Mouse (Mus musculus) lung, postnatal 36 days (tissue): ENCODE data around the gene Aunip.

Experiments used
- DNase-seq: peaks from one replicate; pipeline ENCODE4 v3.0.0; 2022; ENCODE audit warnings: mixed read lengths

Aunip gene

DNA sequence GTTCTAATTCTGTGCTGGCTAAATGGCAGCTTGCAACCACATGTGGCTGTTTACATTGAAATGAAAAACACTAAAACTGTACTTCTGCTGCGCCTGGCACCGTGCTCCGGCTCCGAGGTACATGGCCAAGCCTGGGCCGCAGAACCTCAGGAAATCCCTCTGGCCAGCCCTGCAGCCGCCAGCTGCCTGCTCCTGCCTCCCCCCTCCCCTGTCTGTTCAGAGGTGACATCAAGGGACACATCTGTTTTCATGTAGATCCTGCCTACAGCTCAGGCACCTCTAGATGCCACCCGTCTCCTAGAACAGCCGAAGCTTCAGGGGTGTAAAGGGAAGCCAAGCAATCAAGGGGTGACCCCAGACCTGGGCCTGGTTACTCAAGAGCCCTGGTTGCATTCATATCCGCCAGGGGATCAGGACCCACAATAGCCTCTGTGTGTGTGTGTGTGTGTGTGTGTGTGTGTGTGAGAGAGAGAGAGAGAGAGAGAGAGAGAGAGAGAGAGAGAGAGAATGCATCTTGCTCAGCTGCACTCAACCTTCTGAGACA, 47.8 kb downstream of the Aunip start:
- DNase-seq = no peak

DNA sequence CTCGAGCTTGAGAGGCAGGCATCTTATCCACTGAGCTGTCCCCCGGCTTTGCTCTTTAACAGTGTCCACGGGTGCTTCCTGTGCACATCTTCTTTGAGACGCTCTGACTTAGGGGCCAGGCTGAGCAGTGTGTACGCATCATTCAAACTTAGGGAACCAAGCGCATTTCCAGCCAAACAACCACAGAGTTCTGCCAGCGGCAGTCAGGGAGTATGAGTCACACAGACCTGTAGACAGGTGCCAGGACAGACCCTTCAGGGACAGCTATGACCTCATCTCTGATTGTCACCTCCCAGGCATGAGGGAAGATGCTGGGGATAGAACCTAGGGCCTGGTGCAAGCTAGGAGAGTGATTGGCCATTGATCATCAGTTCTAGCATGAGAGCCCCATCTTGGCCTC, 48.4 kb downstream of the Aunip start:
- DNase-seq = no peak

DNA sequence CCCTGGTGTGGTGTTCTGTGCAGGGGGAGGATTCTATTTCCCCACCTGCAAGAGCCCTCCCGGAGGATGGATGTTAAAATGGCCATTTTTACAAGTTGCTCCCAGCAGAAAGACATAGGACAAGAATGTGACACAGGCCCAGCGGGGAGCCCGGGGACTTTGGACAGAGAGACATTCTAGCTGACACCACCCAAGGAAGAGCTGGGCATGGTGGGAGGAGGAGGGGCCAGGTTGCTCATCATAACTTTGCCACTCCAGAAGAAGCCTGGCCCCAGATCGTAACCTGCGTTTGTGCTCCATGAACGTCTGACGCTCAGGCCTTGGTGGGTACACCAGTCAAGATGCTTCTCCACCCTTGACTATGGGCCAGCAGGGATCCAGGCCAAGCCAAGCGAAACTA, 49.9 kb downstream of the Aunip start:
- DNase-seq = no peak

DNA sequence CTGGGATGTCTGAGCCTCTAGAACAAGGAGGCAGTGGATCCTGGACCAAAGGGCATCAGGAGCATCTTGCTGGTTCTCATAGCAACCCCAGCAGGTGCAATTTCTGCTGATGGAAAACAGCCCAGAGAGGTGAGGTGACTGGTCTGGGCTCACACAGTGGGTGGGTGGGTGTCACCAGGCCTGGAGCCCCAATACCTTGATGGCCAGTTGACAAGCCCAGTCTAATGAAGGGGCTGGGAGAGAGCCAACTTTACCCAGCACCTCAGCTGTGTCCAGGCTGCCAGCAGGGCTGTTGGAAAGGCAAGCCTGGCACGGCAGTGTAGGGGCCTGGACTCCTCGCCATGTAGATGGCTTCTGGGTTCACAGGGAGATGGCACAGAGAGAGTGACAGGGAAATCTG, 51.2 kb downstream of the Aunip start:
- DNase-seq = no peak

DNA sequence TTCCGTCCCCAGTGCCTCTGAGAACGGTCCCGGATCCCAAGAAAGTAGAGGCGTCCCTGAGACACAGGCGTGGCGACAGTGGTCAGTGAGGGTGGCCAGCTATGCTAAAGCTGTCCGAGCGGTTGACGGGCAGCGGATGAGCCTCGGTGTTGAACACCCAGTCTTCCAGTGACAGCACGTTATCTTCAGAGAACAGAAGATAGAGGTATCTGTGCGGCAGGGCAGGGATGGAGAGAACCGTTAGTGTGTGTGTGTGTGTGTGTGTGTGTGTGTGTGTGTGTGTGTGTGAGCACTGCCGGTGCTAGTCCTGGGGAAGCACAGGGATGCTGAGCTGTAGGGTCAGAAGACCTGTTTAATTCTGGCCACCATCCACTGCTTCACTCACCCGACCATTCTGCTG, 52.8 kb downstream of the Aunip start:
- DNase-seq = no peak

DNA sequence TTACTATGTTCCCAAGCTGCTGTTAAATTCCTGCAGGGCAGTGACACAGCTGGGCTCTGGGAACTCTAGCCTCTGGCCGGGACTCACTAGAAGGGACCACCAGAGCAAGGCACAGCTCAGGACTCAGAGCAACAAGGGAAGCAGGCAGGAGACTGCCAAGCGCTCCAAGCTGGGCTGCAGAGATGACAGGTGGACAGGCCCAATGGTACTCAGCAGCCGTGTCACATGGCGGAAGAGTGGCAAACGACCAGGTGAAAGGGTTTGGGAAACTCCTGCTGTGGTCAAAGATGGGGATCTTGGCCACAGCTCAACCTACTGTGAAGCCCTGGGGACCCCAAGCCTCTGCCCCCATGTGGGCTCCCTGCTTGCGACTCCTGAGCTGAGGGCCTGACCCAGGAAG, 53.3 kb downstream of the Aunip start:
- DNase-seq = no peak

DNA sequence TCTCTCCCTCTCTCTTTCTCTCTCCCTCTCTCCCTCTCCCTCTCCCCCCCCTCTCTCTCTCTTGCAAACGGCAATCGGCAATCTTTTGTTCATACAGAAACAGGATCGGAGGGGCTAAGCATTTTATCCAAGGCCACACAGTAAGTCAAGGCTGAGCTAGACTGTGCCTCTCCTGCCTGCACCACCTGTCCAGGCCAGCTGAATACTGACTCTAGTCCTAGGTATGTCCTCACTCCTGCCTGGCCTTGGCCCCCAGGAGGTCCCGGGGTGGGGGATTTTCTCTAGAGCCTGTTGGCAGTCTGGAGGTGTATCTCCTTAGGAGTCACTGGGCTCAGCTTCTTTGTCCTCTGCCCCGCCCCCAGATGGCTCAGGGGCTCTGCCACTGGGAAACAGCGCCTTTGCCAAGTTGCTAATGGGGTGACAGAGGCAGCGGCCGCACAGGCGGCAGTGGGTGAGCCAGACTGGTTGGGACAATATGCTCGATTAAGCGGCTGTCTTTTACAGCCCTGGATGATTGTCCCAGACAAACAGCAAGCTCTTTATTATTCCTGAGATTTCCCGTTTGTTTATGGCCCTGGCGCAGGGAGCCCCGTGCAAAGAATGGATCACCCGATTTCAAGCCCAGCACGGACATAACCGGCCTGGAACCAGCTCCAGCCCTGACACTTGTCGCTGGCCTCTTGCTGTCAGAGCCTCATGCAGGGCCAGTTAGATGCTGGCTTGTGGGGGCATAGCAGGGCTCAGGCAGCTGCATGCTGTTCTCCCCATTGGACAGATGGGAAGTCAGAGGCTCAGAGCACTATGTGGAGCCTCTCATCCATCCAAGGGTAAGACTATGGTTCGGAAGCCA, 56.8 kb downstream of the Aunip start:
- DNase-seq = no peak

DNA sequence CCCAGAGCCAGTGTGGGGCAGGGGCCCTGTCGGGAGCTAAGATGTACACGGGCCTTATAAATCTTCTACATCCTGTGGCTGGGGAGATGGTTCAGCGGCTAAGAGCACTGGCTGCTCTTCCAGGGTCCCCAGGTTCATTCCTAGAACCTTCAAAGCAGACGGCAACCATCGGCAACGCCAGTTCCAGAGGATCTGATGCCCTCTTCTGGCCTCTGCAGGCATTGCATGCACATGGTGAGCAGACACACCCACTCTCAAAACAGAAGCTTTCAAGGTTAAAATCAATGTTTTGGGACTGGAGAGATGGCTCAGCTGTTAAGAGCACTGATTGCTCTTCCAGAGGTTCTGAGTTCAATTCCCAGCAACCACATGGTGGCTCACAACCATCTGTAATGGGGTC, 58.4 kb downstream of the Aunip start:
- DNase-seq = no peak

DNA sequence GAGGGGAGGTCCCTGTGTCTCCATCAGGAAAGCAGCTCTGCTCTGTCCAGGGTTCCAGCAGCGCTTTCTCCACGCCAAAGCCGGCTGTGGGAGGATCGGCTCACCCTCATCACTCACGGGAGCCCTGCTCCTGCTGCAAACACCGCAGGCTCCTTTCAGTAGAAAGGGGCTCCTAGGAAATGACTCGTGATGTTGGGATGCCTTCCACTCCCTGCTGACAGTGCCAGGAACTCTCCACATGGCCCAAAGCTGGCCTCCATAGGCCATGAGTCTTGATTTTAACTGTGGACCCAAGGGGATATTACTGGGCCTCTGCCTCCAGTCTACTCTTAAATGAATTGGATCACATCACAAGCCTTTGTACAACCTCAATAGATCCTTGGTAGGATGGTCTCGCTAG, 59.0 kb downstream of the Aunip start:
- no peak for DNase-seq

DNA sequence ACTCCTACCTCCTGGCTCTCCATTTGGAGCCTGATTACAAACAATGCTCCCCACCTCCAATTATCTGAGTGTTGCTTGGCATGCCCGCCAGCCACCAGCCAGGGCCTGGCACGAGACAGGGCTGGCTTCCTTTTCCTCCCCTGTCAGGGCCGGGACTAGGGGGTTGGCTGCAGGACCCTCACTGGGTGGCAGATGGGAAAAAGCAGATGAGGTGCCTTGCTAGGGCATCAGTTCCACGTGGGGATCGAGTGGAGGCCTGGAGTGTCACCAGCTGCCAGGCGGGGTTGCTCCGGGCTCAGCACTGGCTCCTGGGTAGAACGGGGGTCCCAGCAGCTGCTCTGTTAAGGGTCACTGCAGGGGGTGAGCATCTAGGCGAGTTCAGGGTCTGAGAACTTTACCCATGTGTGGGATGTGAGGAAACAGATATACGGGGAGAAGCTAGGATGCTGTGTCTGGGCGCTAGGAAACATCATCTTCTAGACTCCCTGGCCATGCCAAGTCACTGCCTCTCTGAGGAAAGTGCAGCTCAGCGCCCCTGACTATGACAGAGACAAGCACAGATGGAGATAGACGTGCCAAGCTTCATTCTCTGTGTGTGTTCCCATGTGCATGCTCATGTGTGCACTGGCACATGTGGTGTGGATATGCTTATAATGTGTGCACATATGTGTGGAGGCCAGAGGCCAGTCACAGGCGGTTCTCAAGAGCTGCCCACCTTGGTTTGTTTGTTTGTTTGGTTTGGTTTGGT, 60.1 kb downstream of the Aunip start:
- DNase-seq = no peak

DNA sequence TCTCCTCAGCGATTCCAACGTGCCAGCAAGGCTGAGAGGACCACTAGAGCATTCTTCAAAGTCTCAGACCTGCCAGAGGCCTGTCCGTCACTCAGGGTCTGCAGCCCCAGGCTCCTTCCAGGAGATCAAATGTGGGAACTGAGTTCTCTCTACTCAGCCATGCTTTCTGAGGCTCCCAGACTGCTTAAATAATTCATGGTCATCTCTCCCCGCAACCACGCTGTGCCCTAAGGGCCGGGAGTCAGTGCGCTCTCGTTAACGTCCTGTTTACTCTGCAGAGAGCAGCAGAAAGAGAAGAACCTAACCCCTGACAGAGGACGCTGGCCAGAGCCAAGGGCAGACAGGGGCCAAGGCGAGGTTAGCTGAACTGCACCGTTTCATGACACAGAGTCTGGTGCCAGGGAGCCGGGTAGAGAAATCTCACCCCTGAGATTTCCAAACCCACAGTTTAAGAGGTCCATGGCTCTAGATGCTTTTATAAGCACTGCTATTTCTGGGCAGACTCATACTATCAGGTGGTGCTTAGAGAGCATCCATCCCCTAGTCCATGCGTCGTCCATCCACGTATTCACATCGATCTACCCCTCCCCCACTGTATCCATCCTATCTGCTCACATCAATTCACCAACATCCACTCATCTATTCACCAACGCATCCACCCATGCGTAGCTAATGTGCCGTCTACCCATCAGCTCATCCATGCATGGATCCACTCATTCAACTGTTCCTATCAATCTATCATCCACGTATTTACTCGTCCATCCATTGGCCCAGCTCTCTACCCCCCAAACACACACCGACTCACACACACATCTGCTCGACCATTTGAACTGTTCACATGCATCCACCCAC, 61.9 kb downstream of the Aunip start:
- no peak for DNase-seq
